Mouse (Mus musculus): Measurements from ENCODE around the gene BC100530.

- TF ChIP-seq MAX (IDR thresholded peaks at IDR 0.05) (no peak), USF1 (IDR thresholded peaks at IDR 0.05; ENCODE audit: low read depth) (no peak), CTCF (IDR thresholded peaks at IDR 0.05; ENCODE audit: control insufficient read depth, insufficient read depth, insufficient read length) (no peak), CEBPB (IDR thresholded peaks at IDR 0.05; ENCODE audit: low read depth) (no peak), MYOD1 (IDR thresholded peaks at IDR 0.05; ENCODE audit: control insufficient read depth, insufficient read length, low read depth) (no peak), MYOG (IDR thresholded peaks at IDR 0.05; ENCODE audit: control insufficient read depth, extremely low read depth, insufficient read length) (no peak)
These were observed 30.4 kb downstream of the BC100530 start for GRCm38 (mm10) chr16:36337171-36337570.
